Mouse (Mus musculus) brain, embryonic 14.5 days (tissue): ENCODE data around the gene Lmtk3.

ENCODE experiments used
- CTCF ChIP-seq: fragments of 200-500 bp; IDR thresholded peaks from 2 replicates; pipeline ENCODE4 v1.5.1; 2012; ENCODE audit warnings: inconsistent platforms, mild to moderate bottlenecking, moderate library complexity, borderline replicate concordance; ENCODE audit not compliant: insufficient read depth, insufficient read length; ENCODE audit errors: extremely low read depth
- POLR2A ChIP-seq: fragments of 200-500 bp; IDR thresholded peaks from 2 replicates; pipeline ENCODE4 v1.6.1; 2012; ENCODE audit warnings: mild to moderate bottlenecking, inconsistent platforms, borderline replicate concordance; ENCODE audit not compliant: poor library complexity, insufficient read depth, insufficient read length, severe bottlenecking; ENCODE audit errors: extremely low read depth

- TF ChIP-seq CTCF (no peak), POLR2A (no peak)
Observed at GRCm38 (mm10) chr7:45767500-45767899, 16.0 kb upstream of the Lmtk3 start.
